Comparison of ENCODE assay signal across 18 mouse cellular contexts in the genomic region with DNA sequence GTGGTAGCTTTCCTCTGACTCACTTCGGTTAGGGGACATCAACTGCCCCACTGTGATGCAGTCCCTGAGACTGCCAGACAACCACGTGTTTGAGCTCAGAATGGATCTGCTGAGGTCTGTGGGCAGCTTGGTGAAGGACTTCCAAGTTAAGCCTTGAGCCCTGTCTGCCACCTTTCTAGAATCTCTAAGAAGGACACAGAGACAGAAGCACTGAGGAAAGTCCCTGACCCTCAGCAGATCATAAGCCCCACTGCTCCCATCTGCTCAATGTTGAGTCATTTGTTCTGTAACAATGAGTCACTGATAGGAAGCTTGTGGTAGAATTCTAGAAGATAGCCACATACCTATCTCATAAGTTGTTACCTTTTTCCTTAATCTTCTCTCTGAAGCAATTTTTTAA.
"Had no signal": no experiment of that assay in that cellular context is flagged by ENCODE, and none has a peak within 500 bp of the region (broad histone marks: within the 10 kb centered on the region; RNA-seq: fewer than 3 reads in every experiment).

No protein-coding gene starts in this region.

- ATAC-seq: midbrain, embryonic 13.5 days; midbrain, embryonic 16.5 days had no signal

- H3K9ac ChIP-seq: kidney, embryonic 15.5 days; liver, embryonic 15.5 days; lung, embryonic 15.5 days; midbrain, embryonic 13.5 days; neural tube, embryonic 13.5 days had no signal

- H3K27ac ChIP-seq: kidney, embryonic 15.5 days; left cerebral cortex, adult 2 months; liver, embryonic 15.5 days; lung, embryonic 15.5 days; midbrain, embryonic 10.5 days; midbrain, embryonic 13.5 days; neural tube, embryonic 13.5 days had no signal

- H3K4me2 ChIP-seq: kidney, embryonic 15.5 days; liver, embryonic 15.5 days; lung, embryonic 15.5 days; midbrain, embryonic 13.5 days; neural tube, embryonic 13.5 days had no signal

- DNase-seq: kidney, adult 8-10 months; kidney, postnatal 36 days; layer of hippocampus, postnatal 36 days; lung, adult 18-20 months; lung, postnatal 10 days; lung, postnatal 36 days; retina, postnatal 1 day; thymus, postnatal 25 days had no signal

- H3K4me3 ChIP-seq: kidney, embryonic 15.5 days; left cerebral cortex, adult 2 months; liver, embryonic 15.5 days; lung, embryonic 15.5 days; megakaryocyte, embryonic 14.5 days; midbrain, embryonic 10.5 days; midbrain, embryonic 13.5 days; myocyte; neural tube, embryonic 13.5 days had no signal

- H3K4me1 ChIP-seq: liver, embryonic 15.5 days; lung, embryonic 15.5 days; megakaryocyte, embryonic 14.5 days; midbrain, embryonic 10.5 days; midbrain, embryonic 13.5 days; neural tube, embryonic 13.5 days had no signal

- H3K36me3 ChIP-seq: kidney, embryonic 15.5 days; liver, embryonic 15.5 days; lung, embryonic 15.5 days; midbrain, embryonic 10.5 days; midbrain, embryonic 13.5 days; neural tube, embryonic 13.5 days had no signal

- H3K27me3 ChIP-seq: liver, embryonic 15.5 days; lung, embryonic 15.5 days; megakaryocyte, embryonic 14.5 days; midbrain, embryonic 13.5 days; neural tube, embryonic 13.5 days had no signal

- H3K9me3 ChIP-seq: kidney, embryonic 15.5 days; liver, embryonic 15.5 days; lung, embryonic 15.5 days; midbrain, embryonic 10.5 days; midbrain, embryonic 13.5 days; neural tube, embryonic 13.5 days had no signal
